Mouse (Mus musculus): ENCODE results near the gene Emp1. TPM values are rescaled to one million over a fixed set of nuclear protein-coding genes. Genes with fewer than 3 reads are reported as not detected.

The Emp1 gene
- polyA plus RNA-seq, 1 experiment from 2014 or later, result 17.2 TPM

DNA sequence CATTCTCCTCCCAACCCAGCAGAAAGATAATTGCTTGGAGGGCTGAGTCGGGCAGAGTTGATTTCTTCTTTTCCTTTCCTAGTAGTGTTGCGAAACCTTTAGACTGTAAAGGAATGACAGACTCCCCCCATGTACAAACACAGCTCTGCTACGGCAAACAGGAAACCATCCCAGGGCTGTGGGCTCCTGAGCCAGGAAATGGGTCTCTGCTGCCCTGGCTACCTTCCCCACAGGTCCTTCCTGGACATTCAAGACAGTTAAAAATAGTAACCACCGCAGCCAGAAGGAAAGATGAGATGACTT lies 21.3 kb upstream of the Emp1 start:
- Histone ChIP-seq H3K4me1 (ENCODE audit: control insufficient read depth in 2 of 2, insufficient read depth in 2 of 2, low read length in 2 of 2) (peaks cover 2% of the 10 kb centered on the region in 2 experiments; a peak in 1 of 4 replicates), H3K4me2 (ENCODE audit: low read length) (no peak overlapping the region), H3K36me3 (ENCODE audit: control insufficient read depth, insufficient read depth, low read length) (no peaks in the 10 kb centered on the region), H3K4me3 (ENCODE audit: control insufficient read depth in 1 of 2, insufficient read depth in 1 of 2, low read depth in 1 of 2, low read length in 2 of 2) (no peak overlapping the region), H3K27ac (replicated peaks in 1 of 2; ENCODE audit: control insufficient read depth in 1 of 2, insufficient read depth in 1 of 2, low read depth in 2 of 2, low read length in 2 of 2) (peak overlapping the region; percentile 36 to 45; a peak in 2 of 4 replicates), H3K9me3 (ENCODE audit: control insufficient read depth, low read length) (no peaks in the 10 kb centered on the region), H3K9ac (ENCODE audit: low read length) (no peak overlapping the region), H3K27me3 (ENCODE audit: control insufficient read depth, insufficient read depth, low read length) (no peaks in the 10 kb centered on the region)
- WGBS, result 49% methylated on average over 4 of the region's 4 CpGs
- no peak for ATAC-seq (ENCODE audit: insufficient number of reproducible peaks, insufficient read depth, low FRiP score, low read depth)

DNA sequence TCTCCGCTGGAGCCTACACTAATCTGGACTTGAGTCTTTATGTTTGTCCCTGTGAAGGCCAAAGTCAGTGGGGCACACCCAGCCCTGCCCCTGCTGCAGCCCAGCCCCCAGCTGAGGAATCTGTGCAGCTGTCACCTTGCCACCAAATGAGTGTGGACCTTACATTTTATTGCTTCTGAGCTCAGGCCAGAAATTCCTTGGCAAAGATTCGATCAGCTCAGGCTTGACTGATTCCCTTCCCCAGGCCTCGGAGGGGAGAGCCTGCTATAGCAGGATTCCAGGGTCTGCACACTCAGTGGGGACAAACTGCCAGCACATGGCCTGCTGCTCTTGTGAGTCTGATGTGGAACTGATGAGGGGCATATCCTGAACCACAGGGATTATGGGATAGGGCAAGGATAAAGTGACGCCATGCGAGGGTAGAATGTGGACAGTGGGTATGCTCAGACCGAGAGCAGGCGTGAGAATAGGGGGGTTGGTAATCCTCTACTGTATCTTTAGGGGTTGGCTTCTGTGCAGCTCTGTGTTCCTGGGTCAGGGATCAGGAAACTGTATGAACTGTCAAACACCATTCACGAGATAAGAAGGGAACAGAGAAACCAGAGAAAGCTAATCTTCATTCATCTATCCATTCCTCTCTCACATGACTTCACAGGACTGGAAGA lies 10.6 kb upstream of the Emp1 start:
- Histone ChIP-seq H3K27me3 (ENCODE audit: control insufficient read depth, insufficient read depth, low read length) (no peaks in the 10 kb centered on the region), H3K4me2 (ENCODE audit: low read length) (no peak overlapping the region), H3K9ac (ENCODE audit: low read length) (no peak overlapping the region), H3K4me1 (ENCODE audit: control insufficient read depth in 2 of 2, insufficient read depth in 2 of 2, low read length in 2 of 2) (peaks cover 3% of the 10 kb centered on the region in 2 experiments; a peak in 2 of 4 replicates), H3K27ac (replicated peaks in 1 of 2; ENCODE audit: control insufficient read depth in 1 of 2, insufficient read depth in 1 of 2, low read depth in 2 of 2, low read length in 2 of 2) (no peak overlapping the region), H3K36me3 (ENCODE audit: control insufficient read depth, insufficient read depth, low read length) (no peaks in the 10 kb centered on the region), H3K9me3 (ENCODE audit: control insufficient read depth, low read length) (no peaks in the 10 kb centered on the region), H3K4me3 (ENCODE audit: control insufficient read depth in 1 of 2, insufficient read depth in 1 of 2, low read depth in 1 of 2, low read length in 2 of 2) (no peak overlapping the region)
- 52% methylated on average over 8 of the region's 8 CpGs for WGBS
- no peak for ATAC-seq (ENCODE audit: insufficient number of reproducible peaks, insufficient read depth, low FRiP score, low read depth)

DNA sequence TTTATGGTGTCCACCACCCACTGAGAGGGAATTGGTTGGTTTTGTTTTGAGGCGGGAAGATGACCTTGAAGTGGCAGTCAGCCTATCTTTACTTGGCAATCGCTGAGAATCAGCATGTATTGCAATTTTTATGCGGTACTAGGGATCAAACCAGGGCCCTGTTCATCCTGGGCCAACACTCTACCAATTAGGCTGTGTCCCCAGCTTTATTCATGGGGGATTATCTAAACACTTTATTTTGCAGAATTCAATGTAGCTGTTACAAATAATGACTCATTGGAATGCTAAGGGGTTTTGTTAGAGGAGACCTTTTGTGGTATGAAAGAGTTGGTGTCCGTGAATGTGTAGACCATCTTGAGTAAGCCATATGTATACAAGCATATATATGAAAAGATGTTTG lies 9.8 kb upstream of the Emp1 start:
- Histone ChIP-seq H3K9me3 (ENCODE audit: control insufficient read depth, low read length) (no peaks in the 10 kb centered on the region), H3K9ac (ENCODE audit: low read length) (no peak overlapping the region), H3K27ac (replicated peaks in 1 of 2; ENCODE audit: control insufficient read depth in 1 of 2, insufficient read depth in 1 of 2, low read depth in 2 of 2, low read length in 2 of 2) (no peak overlapping the region), H3K4me3 (ENCODE audit: control insufficient read depth in 1 of 2, insufficient read depth in 1 of 2, low read depth in 1 of 2, low read length in 2 of 2) (no peak overlapping the region), H3K27me3 (ENCODE audit: control insufficient read depth, insufficient read depth, low read length) (no peaks in the 10 kb centered on the region), H3K4me1 (ENCODE audit: control insufficient read depth in 2 of 2, insufficient read depth in 2 of 2, low read length in 2 of 2) (peaks cover 3% of the 10 kb centered on the region in 2 experiments; a peak in 2 of 4 replicates), H3K36me3 (ENCODE audit: control insufficient read depth, insufficient read depth, low read length) (no peaks in the 10 kb centered on the region), H3K4me2 (ENCODE audit: low read length) (no peak overlapping the region)
- WGBS, result 81% methylated on average over 4 of the region's 4 CpGs
- ATAC-seq (ENCODE audit: insufficient number of reproducible peaks, insufficient read depth, low FRiP score, low read depth), result no peak

DNA sequence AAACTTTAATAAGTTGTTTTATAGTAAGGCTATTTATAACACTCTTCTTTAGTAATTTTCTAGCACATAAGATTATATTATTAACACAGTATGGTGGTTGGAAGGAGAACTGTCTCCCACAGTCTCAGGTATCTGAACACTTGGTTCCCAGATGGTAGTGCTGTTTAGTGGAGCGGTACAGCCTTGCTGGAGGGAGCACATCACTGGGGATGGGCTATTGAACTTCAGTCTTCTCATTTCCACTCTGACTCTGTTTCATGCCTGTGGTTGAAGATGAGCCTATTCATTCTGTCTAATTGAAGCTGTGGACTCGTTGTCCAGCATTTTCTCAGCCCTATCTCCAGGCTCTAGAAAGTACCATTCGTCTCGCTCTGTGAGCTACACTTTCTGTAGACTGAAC lies 7.4 kb upstream of the Emp1 start:
- H3K27ac ChIP-seq (replicated peaks in 1 of 2; ENCODE audit: control insufficient read depth in 1 of 2, insufficient read depth in 1 of 2, low read depth in 2 of 2, low read length in 2 of 2), result no peak overlapping the region
- 81% methylated on average over 4 of the region's 4 CpGs for WGBS

DNA sequence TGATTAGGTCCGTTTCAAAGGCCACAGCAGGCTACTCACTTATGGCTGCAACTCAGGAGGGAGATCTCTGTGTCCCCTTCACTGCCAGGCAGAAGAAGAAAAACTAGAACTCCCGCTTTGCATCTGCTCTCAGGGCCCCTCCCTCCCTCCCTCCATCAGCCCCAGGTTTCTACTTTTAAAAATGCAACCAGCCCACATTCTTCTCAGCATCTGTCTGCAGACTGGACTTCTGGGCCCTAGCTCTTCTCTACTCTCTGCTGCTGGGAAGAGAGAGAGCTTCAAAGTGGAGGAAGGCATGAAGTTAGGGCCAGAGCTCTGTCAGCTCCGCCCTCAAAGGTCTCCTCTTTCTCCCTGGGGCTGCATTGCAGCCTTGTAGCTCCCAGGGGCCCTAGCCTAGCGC lies 2.0 kb upstream of the Emp1 start:
- no peak overlapping the region for H3K9ac ChIP-seq (ENCODE audit: low read length)
- H3K4me3 ChIP-seq (ENCODE audit: control insufficient read depth in 1 of 2, insufficient read depth in 1 of 2, low read depth in 1 of 2, low read length in 2 of 2), result no peak overlapping the region
- H3K27ac ChIP-seq (replicated peaks in 1 of 2; ENCODE audit: control insufficient read depth in 1 of 2, insufficient read depth in 1 of 2, low read depth in 2 of 2, low read length in 2 of 2), result no peak overlapping the region
- H3K4me2 ChIP-seq (ENCODE audit: low read length), result no peak overlapping the region
- WGBS, result 54% methylated on average over 4 of the region's 4 CpGs
- H3K36me3 ChIP-seq (ENCODE audit: control insufficient read depth, insufficient read depth, low read length), result no peaks in the 10 kb centered on the region
- ATAC-seq (ENCODE audit: insufficient number of reproducible peaks, insufficient read depth, low FRiP score, low read depth), result no peak
- no peaks in the 10 kb centered on the region for H3K9me3 ChIP-seq (ENCODE audit: control insufficient read depth, low read length)
- H3K4me1 ChIP-seq (ENCODE audit: control insufficient read depth in 2 of 2, insufficient read depth in 2 of 2, low read length in 2 of 2), result peaks cover 0 to 7% of the 10 kb centered on the region in 2 experiments; a peak in 3 of 4 replicates
- H3K27me3 ChIP-seq (ENCODE audit: control insufficient read depth, insufficient read depth, low read length), result no peaks in the 10 kb centered on the region

More for the DNA sequence above, 7.4 kb upstream of the Emp1 start:
- H3K27me3 ChIP-seq (ENCODE audit: control insufficient read depth, insufficient read depth, low read length), result no peaks in the 10 kb centered on the region
- ATAC-seq (ENCODE audit: insufficient number of reproducible peaks, insufficient read depth, low FRiP score, low read depth), result no peak
- no peak overlapping the region for H3K4me2 ChIP-seq (ENCODE audit: low read length)
- H3K4me1 ChIP-seq (ENCODE audit: control insufficient read depth in 2 of 2, insufficient read depth in 2 of 2, low read length in 2 of 2), result peaks cover 3% of the 10 kb centered on the region in 2 experiments; a peak in 2 of 4 replicates
- H3K9me3 ChIP-seq (ENCODE audit: control insufficient read depth, low read length), result no peaks in the 10 kb centered on the region
- H3K36me3 ChIP-seq (ENCODE audit: control insufficient read depth, insufficient read depth, low read length), result no peaks in the 10 kb centered on the region
- H3K4me3 ChIP-seq (ENCODE audit: control insufficient read depth in 1 of 2, insufficient read depth in 1 of 2, low read depth in 1 of 2, low read length in 2 of 2), result no peak overlapping the region
- H3K9ac ChIP-seq (ENCODE audit: low read length), result no peak overlapping the region

DNA sequence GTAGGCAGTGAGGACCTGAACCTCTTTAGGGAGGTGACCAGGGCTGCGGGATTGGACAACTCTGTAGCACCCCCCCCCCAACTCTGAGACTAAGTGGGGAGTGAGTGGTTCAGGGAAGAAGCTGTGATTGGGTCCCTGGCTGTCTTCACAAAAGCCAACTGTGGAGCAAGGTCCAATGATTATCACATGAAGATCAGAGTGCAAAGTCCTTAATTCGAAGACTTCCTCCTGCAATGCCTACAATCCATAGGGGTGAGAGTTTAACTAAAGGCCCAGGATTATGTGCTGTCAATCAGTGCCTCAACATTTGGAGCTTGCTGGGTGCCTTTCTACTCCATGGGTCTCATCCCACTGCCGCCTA lies 267 bp upstream of the Emp1 start:
- Histone ChIP-seq H3K36me3 (ENCODE audit: control insufficient read depth, insufficient read depth, low read length) (no peaks in the 10 kb centered on the region), H3K9ac (ENCODE audit: low read length) (peak overlapping the region; percentile 73; the same call in 1 of the 2 replicates), H3K9me3 (ENCODE audit: control insufficient read depth, low read length) (no peaks in the 10 kb centered on the region), H3K4me3 (ENCODE audit: control insufficient read depth in 1 of 2, insufficient read depth in 1 of 2, low read depth in 1 of 2, low read length in 2 of 2) (no peak overlapping the region), H3K27me3 (ENCODE audit: control insufficient read depth, insufficient read depth, low read length) (no peaks in the 10 kb centered on the region), H3K4me1 (ENCODE audit: control insufficient read depth in 2 of 2, insufficient read depth in 2 of 2, low read length in 2 of 2) (peaks cover 3 to 7% of the 10 kb centered on the region in 2 experiments; a peak in 3 of 4 replicates), H3K4me2 (ENCODE audit: low read length) (peak overlapping the region; percentile 60), H3K27ac (replicated peaks in 1 of 2; ENCODE audit: control insufficient read depth in 1 of 2, insufficient read depth in 1 of 2, low read depth in 2 of 2, low read length in 2 of 2) (peak overlapping the region; percentile 83 to 86)
- no peak for ATAC-seq (ENCODE audit: insufficient number of reproducible peaks, insufficient read depth, low FRiP score, low read depth)
- WGBS, result 58% methylated on average over 3 of the region's 3 CpGs

DNA sequence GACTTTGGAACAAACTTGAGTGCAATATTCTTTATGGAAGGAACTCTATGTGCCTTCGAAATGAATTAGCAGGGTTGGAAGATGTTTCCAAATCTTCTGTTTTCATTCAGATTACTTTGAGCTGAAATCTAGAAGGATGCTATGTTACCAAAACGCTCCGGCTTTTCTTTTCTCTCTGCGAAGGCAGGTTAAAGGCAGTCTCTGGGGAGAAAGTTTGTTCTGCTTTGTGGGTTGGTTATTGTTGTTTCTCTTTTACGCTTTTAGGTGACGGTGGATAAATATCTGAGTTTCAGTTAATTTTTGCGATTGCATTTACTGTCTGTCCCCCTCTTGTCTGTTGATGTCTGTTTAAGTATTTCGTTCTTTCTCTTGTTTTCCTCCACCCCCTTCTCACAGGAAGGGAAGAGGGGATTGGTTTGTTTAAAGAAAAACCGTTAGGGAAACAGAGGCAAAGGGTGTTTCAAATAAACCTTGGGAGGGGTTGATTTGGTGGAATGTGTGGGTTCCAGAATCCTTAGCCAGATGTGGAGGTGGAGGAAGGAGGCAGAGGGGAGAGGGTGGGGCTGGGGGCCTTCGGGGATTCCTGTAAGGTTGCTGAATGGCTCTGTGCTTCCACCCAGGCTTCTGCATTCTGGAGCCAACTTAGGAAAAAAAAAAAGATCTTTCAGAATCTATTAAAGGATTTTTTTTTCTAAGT lies 1.1 kb downstream of the Emp1 start:
- no peaks in the 10 kb centered on the region for H3K9me3 ChIP-seq (ENCODE audit: control insufficient read depth, low read length)
- peak overlapping the region; percentile 47 to 60 for H3K4me3 ChIP-seq (ENCODE audit: control insufficient read depth in 1 of 2, insufficient read depth in 1 of 2, low read depth in 1 of 2, low read length in 2 of 2)
- 51% methylated on average over 10 of the region's 10 CpGs for WGBS
- peak overlapping the region; percentile 60 for H3K4me2 ChIP-seq (ENCODE audit: low read length)
- peak overlapping the region; percentile 73 for H3K9ac ChIP-seq (ENCODE audit: low read length)
- H3K27ac ChIP-seq (replicated peaks in 1 of 2; ENCODE audit: control insufficient read depth in 1 of 2, insufficient read depth in 1 of 2, low read depth in 2 of 2, low read length in 2 of 2), result peak overlapping the region; percentile 83 to 86
- no peaks in the 10 kb centered on the region for H3K36me3 ChIP-seq (ENCODE audit: control insufficient read depth, insufficient read depth, low read length)
- peaks cover 7 to 16% of the 10 kb centered on the region in 2 experiments for H3K4me1 ChIP-seq (ENCODE audit: control insufficient read depth in 2 of 2, insufficient read depth in 2 of 2, low read length in 2 of 2)
- H3K27me3 ChIP-seq (ENCODE audit: control insufficient read depth, insufficient read depth, low read length), result no peaks in the 10 kb centered on the region
- no peak for ATAC-seq (ENCODE audit: insufficient number of reproducible peaks, insufficient read depth, low FRiP score, low read depth)
